Mouse (Mus musculus) liver, adult 2 months (tissue): ENCODE data around the gene Tmem120a. TPM values are rescaled to one million over a fixed set of nuclear protein-coding genes. Genes with fewer than 3 reads are reported as not detected.

ENCODE experiments used
- DNase-seq: peaks from one replicate; pipeline ENCODE4 v3.0.0-alpha.2; 2011; ENCODE audit warnings: low read depth, low spot score; ENCODE audit errors: extremely low read depth
- H3K27ac ChIP-seq: fragments of 200-500 bp; replicated peaks from 2 replicates; pipeline ENCODE4 v1.5.1; 2012; ENCODE audit warnings: low read depth, mild to moderate bottlenecking, control low read depth, inconsistent platforms, low read length; ENCODE audit not compliant: insufficient read depth
- H3K27me3 ChIP-seq: fragments of 200-500 bp; 2 replicates; pipeline ENCODE4 v1.6.1; 2012; ENCODE audit warnings: mild to moderate bottlenecking, moderate library complexity, low read length, inconsistent platforms; ENCODE audit not compliant: control insufficient read depth, insufficient read depth
- H3K36me3 ChIP-seq: fragments of 200-500 bp; 2 replicates; pipeline ENCODE4 v1.6.1; 2012; ENCODE audit warnings: low read length, inconsistent platforms; ENCODE audit not compliant: control insufficient read depth, insufficient read depth
- H3K4me1 ChIP-seq: fragments of 200-500 bp; 2 replicates; pipeline ENCODE4 v1.6.1; 2011; ENCODE audit warnings: low read length; ENCODE audit not compliant: control insufficient read depth, insufficient read depth
- H3K4me3 ChIP-seq: fragments of 200-500 bp; 2 replicates; pipeline ENCODE4 v1.5.1; 2011; ENCODE audit warnings: low read depth, mild to moderate bottlenecking, control low read depth, low read length, moderate library complexity; ENCODE audit not compliant: insufficient read depth
- H3K79me2 ChIP-seq: fragments of 200-500 bp; 2 replicates; pipeline ENCODE4 v1.6.1; 2012; ENCODE audit warnings: inconsistent platforms, mild to moderate bottlenecking, low read length, moderate library complexity; ENCODE audit not compliant: control insufficient read depth, insufficient read depth
- H3K9ac ChIP-seq: fragments of 200-500 bp; 2 replicates; pipeline ENCODE4 v1.6.1; 2012; ENCODE audit warnings: low read depth, mild to moderate bottlenecking, control low read depth, inconsistent platforms, low read length
- CTCF ChIP-seq: fragments of 200-500 bp; IDR thresholded peaks from 2 replicates; pipeline ENCODE4 v1.5.1; 2011; ENCODE audit warnings: low read depth, low read length, control low read depth
- POLR2A ChIP-seq: fragments of 200-500 bp; IDR thresholded peaks from 2 replicates; pipeline ENCODE4 v1.6.1; 2011; ENCODE audit warnings: low read length, control low read depth; ENCODE audit not compliant: insufficient read depth; ENCODE audit errors: extremely low read depth
- WGBS: fragments of 180-500 bp; shearing (Covaris S2); methylation state at CpG from one replicate; pipeline ENCODE4 v1.1.7; 2018; 5-methylcytosine and 5-hydroxymethylcytosine counted together
- polyA plus RNA-seq: library from polyadenylated mRNA; depleted of rRNA; stranded (reverse); fragments of >200 nt; gene quantifications from 2 replicates; pipeline ENCODE4 v1.2.3, GENCODE M21; 2012
- total RNA-seq: library from RNA; depleted of rRNA; stranded (reverse); fragments of >200 nt; gene quantifications from 2 replicates; pipeline ENCODE4 v1.2.3, GENCODE M21; 2014

The Tmem120a gene
- total and polyA plus RNA-seq, 2 experiments: 52.9 to 55.2 TPM

DNA sequence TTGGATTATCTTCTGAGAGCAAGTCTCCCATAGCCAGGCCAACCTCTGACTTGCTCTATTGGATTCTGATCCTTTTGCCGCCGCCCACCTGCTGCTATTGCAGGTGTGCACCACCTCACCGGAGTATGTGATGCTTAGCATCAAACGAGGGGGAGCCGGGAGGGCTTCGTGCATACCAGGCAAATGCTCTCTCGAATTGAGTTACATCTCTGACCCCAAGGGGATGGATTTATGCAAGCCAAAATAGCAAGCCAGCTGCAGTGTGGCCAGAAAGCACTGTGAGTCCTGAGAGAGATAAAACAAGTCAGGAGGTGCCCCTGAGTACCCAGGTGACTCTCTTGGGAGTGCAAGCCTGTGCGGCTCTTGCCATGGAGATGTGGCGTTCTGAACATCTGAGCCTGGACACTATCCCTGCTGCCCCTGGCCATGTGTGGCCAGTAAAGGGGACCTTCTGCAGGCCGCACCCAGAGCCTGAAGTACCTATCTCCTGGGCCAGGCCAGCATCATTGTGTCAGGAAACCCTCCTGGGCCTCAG, 24.6 kb downstream of the Tmem120a start:
- Histone ChIP-seq H3K27me3 (no peaks in the 10 kb centered on the region), H3K4me3 (no peak overlapping the region), H3K79me2 (peaks cover 15% of the 10 kb centered on the region), H3K27ac (no peak overlapping the region), H3K4me1 (peaks cover 32% of the 10 kb centered on the region), H3K36me3 (peaks cover 58% of the 10 kb centered on the region), H3K9ac (no peak overlapping the region)
- 91% methylated on average over 10 of the region's 10 CpGs for WGBS
- DNase-seq: no peak
- TF ChIP-seq POLR2A (no peak), CTCF (no peak)

DNA sequence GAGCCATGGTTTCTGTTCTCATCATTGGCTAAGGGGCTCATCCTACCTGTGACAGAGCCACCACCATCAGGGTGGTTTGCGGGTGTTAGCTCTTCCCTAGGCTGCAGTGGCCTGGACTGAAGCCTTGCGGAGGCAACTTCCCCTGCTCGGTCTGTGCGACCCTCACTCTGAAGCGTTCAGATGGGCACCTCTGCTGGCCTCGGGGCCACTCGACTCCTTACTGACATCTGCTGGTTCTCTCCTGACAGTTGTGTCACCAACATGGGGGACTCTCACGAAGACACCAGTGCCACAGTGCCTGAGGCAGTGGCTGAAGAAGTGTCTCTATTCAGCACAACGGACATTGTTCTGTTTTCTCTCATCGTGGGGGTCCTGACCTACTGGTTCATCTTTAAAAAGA, 28.6 kb downstream of the Tmem120a start:
- H3K79me2 ChIP-seq: peaks cover 31% of the 10 kb centered on the region
- DNase-seq: no peak
- WGBS: 68% methylated on average over 10 of the region's 10 CpGs
- H3K9ac ChIP-seq: no peak overlapping the region
- H3K4me3 ChIP-seq: no peak overlapping the region
- no peak overlapping the region for H3K27ac ChIP-seq
- H3K27me3 ChIP-seq: no peaks in the 10 kb centered on the region
- peaks cover 32% of the 10 kb centered on the region for H3K4me1 ChIP-seq
- H3K36me3 ChIP-seq: peaks cover 51% of the 10 kb centered on the region
- no peak for TF ChIP-seq POLR2A
- peak; percentile 34; the same call in 1 of the 2 replicates for TF ChIP-seq CTCF

DNA sequence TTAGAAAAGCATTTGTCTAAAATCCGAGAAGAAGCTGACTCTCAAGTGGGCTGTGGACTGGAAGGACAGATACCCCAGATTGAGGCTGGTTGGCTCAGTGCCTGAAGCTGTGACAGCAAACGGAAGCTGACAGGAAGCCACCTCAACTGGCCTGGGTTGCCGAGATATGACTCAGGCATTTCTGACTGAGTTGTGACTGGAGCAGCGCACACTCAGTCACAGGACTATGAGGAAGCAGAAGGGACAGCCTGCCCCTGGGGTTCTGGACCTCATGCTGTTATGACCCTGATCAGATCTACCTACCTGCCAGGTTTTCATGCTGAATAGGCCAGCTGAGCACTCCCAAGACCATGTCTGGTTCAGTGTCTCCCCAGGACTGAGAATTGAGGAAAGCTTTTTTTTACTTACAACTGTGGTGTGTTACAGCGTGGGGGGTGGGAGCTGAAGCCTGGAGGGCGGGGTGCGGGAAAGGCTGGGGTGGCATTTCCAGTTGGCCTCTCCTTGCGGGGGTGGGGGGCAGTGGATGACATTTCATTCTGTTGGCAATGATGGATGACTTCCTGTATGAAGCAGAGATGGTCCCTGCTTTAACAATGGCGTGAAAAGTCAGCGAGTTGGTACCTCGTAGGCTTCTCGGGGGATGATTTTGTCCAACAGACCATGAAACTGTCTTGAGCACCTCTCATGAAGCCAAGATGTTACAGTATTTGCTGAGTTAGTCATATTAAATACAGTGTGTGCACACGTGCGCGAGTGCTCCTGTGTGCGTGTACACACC, 30.6 kb downstream of the Tmem120a start:
- H3K9ac ChIP-seq: no peak overlapping the region
- no peaks in the 10 kb centered on the region for H3K27me3 ChIP-seq
- peaks cover 38% of the 10 kb centered on the region for H3K79me2 ChIP-seq
- peaks cover 32% of the 10 kb centered on the region for H3K4me1 ChIP-seq
- WGBS: 52% methylated on average over 16 of the region's 16 CpGs
- H3K27ac ChIP-seq: peak overlapping the region; percentile 5; the same call in 1 of the 2 replicates
- TF ChIP-seq CTCF (no peak), POLR2A (no peak)
- H3K36me3 ChIP-seq: peaks cover 44% of the 10 kb centered on the region
- peak; percentile 61 for DNase-seq
- H3K4me3 ChIP-seq: no peak overlapping the region

DNA sequence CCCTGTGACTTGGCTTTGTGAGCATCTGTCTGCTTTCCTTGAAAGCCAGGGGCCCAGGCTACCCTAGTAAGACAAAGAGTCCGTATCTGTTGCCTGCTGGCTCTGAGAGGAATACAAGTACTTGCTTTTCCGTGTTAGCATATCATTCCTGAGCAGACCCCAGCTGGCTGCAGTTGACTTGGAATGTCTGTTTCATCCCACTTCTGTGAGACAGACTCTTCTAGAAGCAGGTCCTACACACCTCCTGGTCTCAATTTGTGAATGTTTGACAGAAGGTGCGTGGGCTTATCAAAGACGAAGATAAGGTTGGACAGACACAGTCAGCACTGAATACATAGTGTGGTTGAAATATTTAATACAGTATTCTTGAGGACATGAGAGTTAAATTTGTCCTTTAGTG, 31.4 kb downstream of the Tmem120a start:
- Histone ChIP-seq H3K27me3 (no peaks in the 10 kb centered on the region), H3K27ac (no peak overlapping the region), H3K4me1 (peaks cover 38% of the 10 kb centered on the region), H3K36me3 (peaks cover 40% of the 10 kb centered on the region), H3K9ac (no peak overlapping the region), H3K79me2 (peaks cover 35% of the 10 kb centered on the region), H3K4me3 (no peak overlapping the region)
- DNase-seq: no peak
- no peak for TF ChIP-seq CTCF
- no peak for TF ChIP-seq POLR2A
- 47% methylated on average over 4 of the region's 4 CpGs for WGBS

- H3K9ac ChIP-seq: peak overlapping the region; percentile 16; the same call in 1 of the 2 replicates
- peak; percentile 66 for DNase-seq
- no peak overlapping the region for H3K4me3 ChIP-seq
- TF ChIP-seq CTCF (no peak), POLR2A (no peak)
- H3K4me1 ChIP-seq: peaks cover 48% of the 10 kb centered on the region
- 32% methylated on average over 13 of the region's 13 CpGs for WGBS
- H3K36me3 ChIP-seq: peaks cover 32% of the 10 kb centered on the region
- peaks cover 33% of the 10 kb centered on the region for H3K79me2 ChIP-seq
- no peaks in the 10 kb centered on the region for H3K27me3 ChIP-seq
- H3K27ac ChIP-seq: 0 out of 2 replicates have a peak overlapping the region, but pooled peaks have one; percentile 9
Observed at GRCm38 (mm10) chr5:135711582-135712355, 32.5 kb downstream of the Tmem120a start.
